Mouse (Mus musculus) olfactory bulb, adult 2 months (tissue): ENCODE data around the gene Sf3b1.

Experiments
- CTCF ChIP-seq: fragments of 200-500 bp; IDR thresholded peaks from 2 replicates; pipeline ENCODE4 v1.5.1; 2012; ENCODE audit warnings: low read depth, mild to moderate bottlenecking, low read length, moderate library complexity; ENCODE audit not compliant: insufficient read depth
- POLR2A ChIP-seq: fragments of 200-500 bp; IDR thresholded peaks from 2 replicates; pipeline ENCODE4 v1.6.1; 2012; ENCODE audit warnings: mild to moderate bottlenecking, low read depth, low read length, moderate library complexity; ENCODE audit not compliant: insufficient read depth

DNA sequence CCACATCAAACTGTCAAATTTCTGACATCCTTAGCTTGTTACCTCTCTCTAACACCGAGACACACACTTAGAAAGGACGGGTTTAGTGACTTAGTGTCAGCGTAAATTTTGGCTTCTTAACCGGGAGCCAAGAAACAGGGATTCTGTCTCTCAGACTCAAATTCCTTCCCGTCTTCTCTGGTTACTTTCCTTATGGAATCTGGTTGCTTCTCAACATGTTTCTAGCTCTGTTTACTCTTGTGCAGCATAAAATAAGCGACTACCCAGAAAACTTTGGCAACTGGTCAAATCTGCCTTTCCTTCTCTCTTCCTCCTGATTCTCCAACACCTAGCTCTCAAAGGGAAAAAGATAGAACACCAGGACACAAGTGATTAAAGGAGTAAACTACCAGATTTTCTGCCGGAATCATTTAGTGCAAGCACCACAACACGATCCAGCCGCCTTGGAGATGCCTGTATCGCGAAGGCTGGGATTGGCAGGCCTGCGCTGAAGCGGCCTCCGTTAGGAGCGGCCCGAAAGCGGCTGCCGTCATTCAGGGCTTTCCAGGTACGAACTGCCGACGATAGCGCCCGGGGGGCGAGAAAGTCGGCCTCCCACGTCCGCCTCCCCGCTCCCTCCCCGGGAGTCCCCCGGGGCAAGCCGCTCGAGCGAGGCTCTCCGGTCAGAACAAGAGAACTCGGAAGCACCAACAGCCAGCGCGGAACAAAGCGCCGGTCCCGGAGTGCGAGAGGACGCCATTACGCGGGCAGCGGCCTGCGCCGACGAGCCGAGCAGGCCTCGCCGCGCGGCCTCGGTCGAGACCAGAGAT lies 633 bp downstream of the Sf3b1 start:
- TF ChIP-seq POLR2A (no peak), CTCF (no peak)
